Mouse (Mus musculus): ENCODE measurements around the gene Vac14. TPM values are rescaled to one million over a fixed set of nuclear protein-coding genes. Genes with fewer than 3 reads are reported as not detected.

Gene Vac14
- 27.9 and 29.1 TPM in 2 replicates for polyA plus RNA-seq (2015; fragmentation: Nextera tagmentation; extraction: Ambion mirVana)

DNA sequence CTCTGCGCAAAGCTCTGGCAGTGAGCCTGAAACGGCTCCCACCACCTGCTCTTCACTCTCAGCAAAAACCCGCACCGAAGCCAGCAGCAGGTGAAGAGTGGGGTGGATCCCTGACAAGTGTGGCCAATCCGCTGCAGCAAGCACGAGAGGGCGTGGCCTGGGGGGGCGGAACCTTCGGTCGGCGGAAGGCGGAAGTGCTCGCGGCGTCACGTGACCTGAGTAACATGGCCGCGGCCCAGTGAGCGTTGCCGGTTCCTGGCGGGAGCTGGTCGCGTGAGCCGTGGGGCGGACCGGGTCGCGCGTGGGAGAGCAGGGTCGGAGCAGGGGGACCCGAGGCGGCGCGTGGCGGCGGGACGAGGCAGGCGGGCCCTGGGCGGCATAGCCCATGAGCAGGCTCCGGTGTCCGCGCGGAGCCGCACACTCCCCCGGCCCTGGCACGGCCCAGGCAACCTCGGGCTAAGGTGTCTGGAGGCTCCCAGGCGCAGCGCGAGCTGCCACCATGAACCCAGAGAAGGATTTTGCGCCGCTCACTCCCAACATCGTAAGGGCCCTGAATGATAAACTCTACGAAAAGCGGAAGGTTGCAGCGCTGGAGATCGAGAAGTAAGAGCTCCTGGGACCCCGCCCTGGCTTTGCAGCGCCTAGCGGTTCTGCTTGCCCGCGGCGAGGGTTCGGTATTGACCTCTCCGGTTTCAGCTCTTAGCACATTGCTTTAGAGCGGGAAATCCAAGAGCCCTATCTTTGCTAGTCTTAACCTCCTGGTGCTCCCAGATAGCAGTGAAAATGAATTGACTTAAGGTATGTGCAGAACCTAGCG lies at the start of gene Vac14:
Gene Vac14 (plus strand): TSS at position 195 of the 817 bp plus-strand sequence.
- peak; percentile 97 for ATAC-seq (replicated peaks)

DNA sequence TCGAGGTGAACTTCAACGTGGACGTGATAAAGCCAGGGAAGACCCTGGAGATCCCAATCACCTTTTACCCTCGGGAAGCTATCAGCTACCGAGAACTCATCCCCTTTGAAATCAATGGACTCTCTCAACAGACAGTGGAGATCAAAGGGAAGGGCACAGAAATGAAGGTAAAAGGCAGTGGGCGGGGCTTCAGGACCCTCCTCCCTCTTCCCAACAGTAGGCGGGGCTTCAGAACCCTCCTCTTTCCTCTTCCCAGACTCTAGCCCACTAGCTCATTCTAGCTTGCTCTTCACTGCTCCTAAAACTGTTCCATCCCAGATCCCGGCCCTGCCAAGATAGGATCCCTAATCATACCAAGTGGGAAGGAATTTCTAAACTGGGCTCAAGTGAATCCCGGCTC lies 25.7 kb upstream of the Vac14 start:
- WGBS = 89% methylated on average over 9 of the region's 9 CpGs
- Histone ChIP-seq H3K27me3 (no peaks in the 10 kb centered on the region), H3K4me3 (no peak overlapping the region), H3K27ac (replicated peaks) (no peak overlapping the region), H3K9ac (replicated peaks) (no peak overlapping the region), H3K4me2 (replicated peaks) (no peak overlapping the region), H3K9me3 (no peaks in the 10 kb centered on the region), H3K4me1 (no peaks in the 10 kb centered on the region), H3K36me3 (no peaks in the 10 kb centered on the region)
- no peak for ATAC-seq (replicated peaks)

More for the DNA sequence above, at the start of gene Vac14:
- Histone ChIP-seq H3K27ac (replicated peaks) (peak within 1 kb of the TSS; percentile 85), H3K4me2 (replicated peaks) (peak within 1 kb of the TSS; percentile 84), H3K36me3 (no peaks in the 10 kb centered on the region), H3K4me1 (peaks cover 31% of the 10 kb centered on the region), H3K9me3 (no peaks in the 10 kb centered on the region), H3K27me3 (no peaks in the 10 kb centered on the region), H3K9ac (replicated peaks) (peak within 1 kb of the TSS; percentile 69), H3K4me3 (peak within 1 kb of the TSS; percentile 75)
- under 1% methylated on average over 67 of the region's 67 CpGs for WGBS

DNA sequence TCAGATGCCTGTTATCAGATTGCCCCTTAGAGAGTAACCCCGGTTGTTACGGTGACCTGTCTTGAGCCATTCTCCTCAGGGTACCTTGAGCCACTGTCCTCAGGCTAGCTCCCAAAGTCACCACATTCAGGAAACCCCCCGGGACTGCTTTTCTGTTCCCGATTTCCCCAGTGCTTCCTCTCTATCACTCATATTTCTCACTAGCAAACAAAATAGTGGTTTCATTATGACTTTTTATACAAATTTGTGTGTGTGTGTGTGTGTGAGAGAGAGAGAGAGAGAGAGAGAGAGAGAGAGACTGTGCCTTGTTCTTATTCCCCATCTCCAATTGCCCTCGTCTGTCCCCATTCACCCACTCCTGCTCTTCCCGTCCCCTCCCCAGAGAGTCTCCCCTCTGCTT lies 24.2 kb upstream of the Vac14 start:
- H3K27me3 ChIP-seq = no peaks in the 10 kb centered on the region
- H3K9me3 ChIP-seq = no peaks in the 10 kb centered on the region
- no peaks in the 10 kb centered on the region for H3K4me1 ChIP-seq
- 84% methylated on average over 6 of the region's 6 CpGs for WGBS
- no peak overlapping the region for H3K27ac ChIP-seq (replicated peaks)
- no peak overlapping the region for H3K9ac ChIP-seq (replicated peaks)
- no peaks in the 10 kb centered on the region for H3K36me3 ChIP-seq
- no peak overlapping the region for H3K4me3 ChIP-seq
- no peak for ATAC-seq (replicated peaks)
- no peak overlapping the region for H3K4me2 ChIP-seq (replicated peaks)

GRCm38 (mm10) chr8:110604556-110604955 lies 13.8 kb upstream of the Vac14 start:
- Histone ChIP-seq H3K27me3 (no peaks in the 10 kb centered on the region; the same call in 1 of the 2 replicates), H3K4me2 (replicated peaks) (no peak overlapping the region), H3K9me3 (no peaks in the 10 kb centered on the region), H3K9ac (replicated peaks) (no peak overlapping the region), H3K4me1 (no peaks in the 10 kb centered on the region), H3K4me3 (no peak overlapping the region), H3K27ac (replicated peaks) (no peak overlapping the region), H3K36me3 (no peaks in the 10 kb centered on the region)
- WGBS = 2% methylated on average over 1 of the region's 1 CpGs
- ATAC-seq (replicated peaks) = no peak

DNA sequence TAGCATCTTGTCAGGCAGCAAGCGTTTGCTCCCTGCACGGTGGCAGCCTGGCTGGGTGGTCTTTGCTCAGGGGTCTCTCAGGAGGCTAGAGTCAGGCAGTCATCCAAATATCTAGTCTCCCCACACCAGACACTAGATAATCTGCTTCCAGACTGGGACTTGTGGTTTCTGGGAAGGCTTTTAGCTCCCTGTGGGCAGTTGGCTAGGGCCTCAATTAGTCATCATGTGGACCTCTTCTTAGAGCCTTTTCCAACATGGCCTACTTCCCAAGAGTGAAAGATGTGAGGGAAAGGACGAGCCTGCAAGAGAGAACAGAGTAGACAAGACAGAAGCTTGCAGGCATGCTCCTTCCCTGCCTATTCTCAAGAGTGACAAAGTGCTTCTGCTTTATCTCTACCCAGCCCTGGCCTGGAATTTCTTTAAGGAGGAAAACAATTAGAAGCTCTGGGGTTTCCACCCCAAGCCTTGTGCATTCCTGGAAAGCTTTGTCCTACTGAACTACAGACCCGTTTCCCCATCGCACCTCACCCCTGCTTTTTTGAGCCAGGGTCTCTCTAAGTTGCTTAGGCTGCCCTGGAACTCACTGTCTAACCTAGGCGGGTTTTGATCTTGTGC lies 12.9 kb upstream of the Vac14 start:
- H3K4me2 ChIP-seq (replicated peaks) = no peak overlapping the region
- H3K27ac ChIP-seq (replicated peaks) = no peak overlapping the region
- H3K27me3 ChIP-seq = no peaks in the 10 kb centered on the region; the same call in 1 of the 2 replicates
- H3K36me3 ChIP-seq = no peaks in the 10 kb centered on the region
- 55% methylated on average over 6 of the region's 6 CpGs for WGBS
- H3K4me1 ChIP-seq = no peaks in the 10 kb centered on the region
- ATAC-seq (replicated peaks) = no peak
- no peak overlapping the region for H3K9ac ChIP-seq (replicated peaks)
- H3K9me3 ChIP-seq = no peaks in the 10 kb centered on the region
- no peak overlapping the region for H3K4me3 ChIP-seq

- no peak overlapping the region for H3K27ac ChIP-seq (replicated peaks)
- no peaks in the 10 kb centered on the region for H3K36me3 ChIP-seq
- no peaks in the 10 kb centered on the region for H3K9me3 ChIP-seq
- H3K4me3 ChIP-seq = no peak overlapping the region
- no peak overlapping the region for H3K4me2 ChIP-seq (replicated peaks)
- no peak for ATAC-seq (replicated peaks)
- 86% methylated on average over 3 of the region's 3 CpGs for WGBS
- no peaks in the 10 kb centered on the region for H3K27me3 ChIP-seq
- peaks cover 24% of the 10 kb centered on the region for H3K4me1 ChIP-seq
- H3K9ac ChIP-seq (replicated peaks) = no peak overlapping the region
Observed at GRCm38 (mm10) chr8:110615730-110616129, 2.7 kb upstream of the Vac14 start.

- Histone ChIP-seq H3K4me3 (peak overlapping the region; percentile 75), H3K4me1 (peaks cover 31% of the 10 kb centered on the region), H3K9ac (replicated peaks) (peak overlapping the region; percentile 41), H3K9me3 (no peaks in the 10 kb centered on the region), H3K4me2 (replicated peaks) (peak overlapping the region; percentile 84), H3K27me3 (no peaks in the 10 kb centered on the region), H3K36me3 (no peaks in the 10 kb centered on the region), H3K27ac (replicated peaks) (peak overlapping the region; percentile 85)
- peak; percentile 61 for ATAC-seq (replicated peaks)
- WGBS = 20% methylated on average over 14 of the region's 14 CpGs
Observed at GRCm38 (mm10) chr8:110617801-110618358, 505 bp upstream of the Vac14 start.

DNA sequence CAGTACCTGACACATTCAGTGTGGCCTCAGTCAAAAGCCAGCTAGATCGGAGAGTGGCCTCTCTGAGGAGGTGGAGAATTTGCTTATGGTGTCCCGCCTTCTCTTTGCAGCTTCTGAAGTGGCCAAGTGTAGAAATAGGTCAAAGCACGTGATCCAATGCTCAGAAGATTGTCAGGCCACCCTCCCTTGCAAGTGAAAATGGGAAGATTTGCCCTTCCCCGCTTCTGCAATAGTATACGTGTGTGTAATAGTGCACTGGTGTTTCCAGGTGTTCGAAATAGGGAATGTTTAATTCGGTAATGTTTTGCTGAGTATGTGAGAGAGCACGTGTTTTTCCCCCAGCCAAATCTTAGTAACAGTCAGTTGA lies 806 bp downstream of the Vac14 start:
- no peak for ATAC-seq (replicated peaks)
- peak overlapping the region; percentile 84 for H3K4me2 ChIP-seq (replicated peaks)
- WGBS = 29% methylated on average over 8 of the region's 8 CpGs

GRCm38 (mm10) chr8:110619919-110620318 lies 1.5 kb downstream of the Vac14 start:
- 94% methylated on average over 5 of the region's 5 CpGs for WGBS
- H3K27me3 ChIP-seq = no peaks in the 10 kb centered on the region
- peak overlapping the region; percentile 84 for H3K4me2 ChIP-seq (replicated peaks)
- H3K9me3 ChIP-seq = no peaks in the 10 kb centered on the region
- no peak for ATAC-seq (replicated peaks)
- H3K4me3 ChIP-seq = peak overlapping the region; percentile 75; the same call in 1 of the 2 replicates
- no peaks in the 10 kb centered on the region for H3K36me3 ChIP-seq
- no peak overlapping the region for H3K9ac ChIP-seq (replicated peaks)
- peaks cover 31% of the 10 kb centered on the region for H3K4me1 ChIP-seq
- no peak overlapping the region for H3K27ac ChIP-seq (replicated peaks)

More for the DNA sequence above, 806 bp downstream of the Vac14 start:
- no peaks in the 10 kb centered on the region for H3K27me3 ChIP-seq
- no peaks in the 10 kb centered on the region for H3K9me3 ChIP-seq
- H3K9ac ChIP-seq (replicated peaks) = peak overlapping the region; percentile 69
- H3K4me3 ChIP-seq = peak overlapping the region; percentile 75
- no peak overlapping the region for H3K27ac ChIP-seq (replicated peaks)
- H3K36me3 ChIP-seq = no peaks in the 10 kb centered on the region
- peaks cover 31% of the 10 kb centered on the region for H3K4me1 ChIP-seq

- no peaks in the 10 kb centered on the region for H3K27me3 ChIP-seq
- WGBS = 60% methylated on average over 4 of the region's 4 CpGs
- H3K9me3 ChIP-seq = no peaks in the 10 kb centered on the region
- H3K9ac ChIP-seq (replicated peaks) = no peak overlapping the region
- no peaks in the 10 kb centered on the region for H3K36me3 ChIP-seq
- peak overlapping the region; percentile 87 for H3K27ac ChIP-seq (replicated peaks)
- H3K4me2 ChIP-seq (replicated peaks) = no peak overlapping the region
- H3K4me3 ChIP-seq = no peak overlapping the region
- peak; percentile 36; the same call in 1 of the 2 replicates for ATAC-seq (replicated peaks)
- H3K4me1 ChIP-seq = peaks cover 19% of the 10 kb centered on the region
Observed at GRCm38 (mm10) chr8:110626431-110626830, 8.0 kb downstream of the Vac14 start.

- Histone ChIP-seq H3K4me2 (replicated peaks) (no peak overlapping the region), H3K27me3 (no peaks in the 10 kb centered on the region), H3K36me3 (peaks cover 19% of the 10 kb centered on the region), H3K27ac (replicated peaks) (no peak overlapping the region), H3K4me3 (no peak overlapping the region), H3K4me1 (peaks cover 18% of the 10 kb centered on the region), H3K9ac (replicated peaks) (no peak overlapping the region), H3K9me3 (no peaks in the 10 kb centered on the region)
- 65% methylated on average over 9 of the region's 9 CpGs for WGBS
- ATAC-seq (replicated peaks) = no peak
Observed at GRCm38 (mm10) chr8:110629245-110630063, 11.1 kb downstream of the Vac14 start.

Measured in forebrain, embryonic 15.5 days (tissue).